Mouse (Mus musculus) lung, adult 2 months (tissue): ENCODE results near the gene Taf1b.

Experiments used
- CTCF ChIP-seq: fragments of 200-500 bp; IDR thresholded peaks from 2 replicates; pipeline ENCODE4 v1.5.1; 2011; ENCODE audit warnings: mild to moderate bottlenecking, low read length, control low read depth; ENCODE audit not compliant: insufficient read depth
- POLR2A ChIP-seq: fragments of 200-500 bp; IDR thresholded peaks from 2 replicates; pipeline ENCODE4 v1.6.1; 2011; ENCODE audit warnings: low read depth, mild to moderate bottlenecking, control low read depth, low read length, borderline replicate concordance; ENCODE audit errors: extremely low read depth

DNA sequence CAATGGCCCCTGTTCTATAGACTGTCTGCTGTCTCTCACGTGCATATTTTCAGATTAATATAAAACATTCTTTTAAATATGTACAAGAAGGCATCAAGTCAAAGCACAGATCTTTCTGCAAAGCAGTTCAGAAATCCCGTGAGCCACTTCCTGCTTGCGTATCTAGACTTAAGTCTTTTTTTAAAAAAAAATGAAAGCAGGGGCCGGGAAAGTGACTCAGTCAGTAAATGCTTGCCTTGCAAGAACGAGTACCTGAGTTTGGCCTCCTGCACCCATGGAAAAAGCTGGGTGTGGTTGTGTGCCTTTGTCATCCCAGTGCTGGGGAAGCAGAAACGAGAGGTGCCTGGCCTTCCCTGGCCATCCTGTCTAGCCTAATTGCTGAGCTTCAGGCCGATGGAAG is 101.9 kb downstream of the Taf1b start:
- no peak for TF ChIP-seq CTCF
- TF ChIP-seq POLR2A = no peak
